Comparison of ENCODE assay signal across 27 mouse cellular contexts in the genomic region with DNA sequence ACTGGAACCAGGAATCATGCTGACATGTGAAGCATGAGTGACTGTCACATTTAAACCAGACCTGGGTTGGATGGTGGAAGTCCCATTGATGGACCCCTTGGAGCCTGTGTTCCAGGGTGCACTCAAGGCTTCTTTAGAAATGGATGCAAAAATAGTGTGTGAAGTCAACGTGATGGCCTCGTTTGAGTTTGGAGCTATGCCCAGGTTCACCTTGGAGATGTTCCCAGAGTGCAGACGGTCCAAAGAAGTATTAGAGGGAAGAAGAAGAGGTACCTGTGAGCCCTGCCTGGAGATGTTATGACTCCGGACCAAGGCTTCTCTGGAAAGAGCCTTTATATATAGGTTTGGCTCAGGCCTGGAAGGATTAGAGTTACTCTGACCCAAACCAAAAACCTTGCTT. TPM values are rescaled to one million over a fixed set of nuclear protein-coding genes. Genes with fewer than 3 reads are reported as not detected.
DNase-seq lines count a peak whose midpoint lies in the region; ATAC-seq and TF ChIP-seq lines count a peak whose summit lies in the region.
"Had no signal": no experiment of that assay in that cellular context is flagged by ENCODE, and none has a peak within 500 bp of the region (broad histone marks: within the 10 kb centered on the region; RNA-seq: fewer than 3 reads in every experiment).

No protein-coding gene starts in this region.

- H3K27ac ChIP-seq in cerebellum, adult 2 months (ENCODE audit: insufficient read depth, low read length): no peak overlapping the region
- H3K27ac ChIP-seq: embryonic facial prominence, embryonic 10.5 days; forebrain, embryonic 15.5 days; heart, embryonic 10.5 days; hindbrain, embryonic 15.5 days; intestine, embryonic 15.5 days; left cerebral cortex, adult 2 months; limb, embryonic 15.5 days; neural tube, embryonic 12.5 days had no signal

- 12% methylated on average over 4 of the region's 4 CpGs for WGBS in cerebellum, adult 2 months

- H3K27me3 ChIP-seq in cerebellum, adult 2 months (ENCODE audit: control insufficient read depth, insufficient read depth, low read length): no peaks in the 10 kb centered on the region
- H3K27me3 ChIP-seq: forebrain, embryonic 15.5 days; hindbrain, embryonic 15.5 days; intestine, embryonic 15.5 days; limb, embryonic 15.5 days; neural tube, embryonic 12.5 days had no signal

- TF ChIP-seq POLR2A in cerebellum, adult 2 months (IDR thresholded peaks at IDR 0.05; ENCODE audit: borderline replicate concordance, insufficient read depth, low read length): no peak

- TF ChIP-seq CTCF in cerebellum, adult 2 months (IDR thresholded peaks at IDR 0.05; ENCODE audit: borderline replicate concordance, insufficient read depth, low read depth, low read length): no peak

- H3K4me3 ChIP-seq in cerebellum, adult 2 months (replicated peaks; ENCODE audit: insufficient read depth, low read depth, low read length): no peak overlapping the region
- H3K4me3 ChIP-seq: embryonic facial prominence, embryonic 10.5 days; forebrain, embryonic 15.5 days; heart, embryonic 10.5 days; hindbrain, embryonic 15.5 days; intestine, embryonic 15.5 days; left cerebral cortex, adult 2 months; limb, embryonic 15.5 days; neural tube, embryonic 12.5 days had no signal

- peaks cover 5% of the 10 kb centered on the region; the same call in 1 of the 2 replicates for H3K4me1 ChIP-seq in cerebellum, adult 2 months (ENCODE audit: control insufficient read depth, insufficient read depth, low read length)
- H3K4me1 ChIP-seq: forebrain, embryonic 15.5 days; heart, embryonic 10.5 days; hindbrain, embryonic 15.5 days; intestine, embryonic 15.5 days; limb, embryonic 15.5 days; neural tube, embryonic 12.5 days had no signal

- DNase-seq in cerebellum, adult 2 months: peak; percentile 61
- no peak for DNase-seq in cerebellum, postnatal 4 days (ENCODE audit: low spot score in 2 of 2)
- peak; percentile 59 for DNase-seq in kidney, adult 18-20 months
- DNase-seq in kidney, postnatal 10 days: no peak
- DNase-seq in brain, adult 2 months (ENCODE audit: low read depth, low spot score): peak; percentile 52
- DNase-seq in cerebellum, postnatal 25 days: peak; percentile 62 to 72
- DNase-seq: adrenal gland, postnatal 25 days; left cerebral cortex, postnatal 4 days; lung, postnatal 4 days; midbrain, embryonic 14.5 days; right cerebral cortex, postnatal 14 days; spleen, adult 18-20 months had no signal

- ATAC-seq in monocyte, adult 5-6 weeks (replicated peaks; ENCODE audit: insufficient number of reproducible peaks, low FRiP score, low TSS enrichment, poor library complexity, severe bottlenecking): no peak
- ATAC-seq: CD4-positive, CD25-positive, alpha-beta regulatory T cell, adult 4 months; forebrain, embryonic 15.5 days; intestine, embryonic 15.5 days had no signal

RNA-seq across cellular contexts. Expression of a gene that starts 10.1 kb away (rescaled TPM):
- polyA plus RNA-seq in cerebellum, adult 2 months (2012; rRNA removed): 3.2 and 3.8 TPM in 2 replicates
- total RNA-seq in monocyte, adult 5-6 weeks (2017): not detected in 3 replicates
- total RNA-seq: granulocyte monocyte progenitor cell, adult 5-6 weeks; hematopoietic stem cell, adult 5-6 weeks; megakaryocyte-erythroid progenitor cell, adult 5-6 weeks had no signal
- polyA plus RNA-seq: CD4-positive, CD25-positive, alpha-beta regulatory T cell, adult 4 months; thymus, postnatal 0 days had no signal

RNA-seq across cellular contexts. Expression of a gene that starts 13.1 kb away (rescaled TPM):
- not detected in 2 replicates for polyA plus RNA-seq in cerebellum, adult 2 months (2012; rRNA removed)
- not detected in 3 replicates for total RNA-seq in monocyte, adult 5-6 weeks (2017)
- total RNA-seq: granulocyte monocyte progenitor cell, adult 5-6 weeks; hematopoietic stem cell, adult 5-6 weeks; layer of hippocampus, postnatal 10 days; left cerebral cortex, adult 2 months; left cerebral cortex, postnatal 4 days; megakaryocyte-erythroid progenitor cell, adult 5-6 weeks had no signal
- polyA plus RNA-seq: CD4-positive, CD25-positive, alpha-beta regulatory T cell, adult 4 months; forebrain, embryonic 15.5 days; hindbrain, embryonic 15.5 days; midbrain, embryonic 14.5 days; neural tube, embryonic 12.5 days had no signal

RNA-seq across cellular contexts. Expression of a gene that starts 41.9 kb away (rescaled TPM):
- 127 and 137 TPM in 2 replicates for polyA plus RNA-seq in cerebellum, adult 2 months (2012; rRNA removed)
- total RNA-seq in monocyte, adult 5-6 weeks (2017): 23.8 to 36.1 TPM (median 24.6 TPM) in 3 replicates

Comparison
In these comparisons a context has a peak if more than half of its experiments do, and no peak if none do; other contexts are left out.
1. DNase-seq: peak in cerebellum, adult 2 months (2 of 2), kidney, adult 18-20 months (single experiment), brain, adult 2 months (single experiment) and cerebellum, postnatal 25 days (2 of 2); none in cerebellum, postnatal 4 days (0 of 2) and kidney, postnatal 10 days (single experiment).